Mouse (Mus musculus) hindbrain, embryonic 11.5 days (tissue): ENCODE measurements around the gene Vwa1. TPM values are rescaled to one million over a fixed set of nuclear protein-coding genes. Genes with fewer than 3 reads are reported as not detected.
"Not testable (repeated sequence)": the region's sequence is repeated elsewhere in the genome, so short reads cannot be mapped to it uniquely, and the experiment has no call there.

Source experiments
- ATAC-seq: fragments of 200-750 bp; cut with Nextera tagmentation; 2 replicates; pipeline ENCODE4 v1.8.0; 2017; ENCODE audit warnings: mild to moderate bottlenecking, moderate TSS enrichment, moderate library complexity; ENCODE audit not compliant: low FRiP score
- DNase-seq: peaks from one replicate; pipeline ENCODE4 v3.0.0-alpha.2; 2015; ENCODE audit warnings: low spot score
- H3K27ac ChIP-seq: fragments of 300-500 bp; sonication (generic); 2 replicates; pipeline ENCODE4 v1.5.1; 2014; ENCODE audit warnings: mild to moderate bottlenecking, low read depth, low read length
- H3K27me3 ChIP-seq: fragments of 300-500 bp; sonication (generic); 2 replicates; pipeline ENCODE4 v1.6.1; 2014; ENCODE audit warnings: mild to moderate bottlenecking, low read length, moderate library complexity, mixed read lengths; ENCODE audit not compliant: control insufficient read depth, insufficient read depth
- H3K36me3 ChIP-seq: fragments of 300-500 bp; sonication (generic); 2 replicates; pipeline ENCODE4 v1.6.1; 2014; ENCODE audit warnings: mild to moderate bottlenecking, low read length, moderate library complexity, mixed read lengths; ENCODE audit not compliant: control insufficient read depth, insufficient read depth
- H3K4me1 ChIP-seq: fragments of 300-500 bp; sonication (generic); replicated peaks from 2 replicates; pipeline ENCODE4 v1.6.1; 2014; ENCODE audit warnings: low read length, mixed read lengths; ENCODE audit not compliant: control insufficient read depth, insufficient read depth
- H3K4me2 ChIP-seq: fragments of 300-500 bp; sonication (generic); replicated peaks from 2 replicates; pipeline ENCODE4 v1.6.1; 2014; ENCODE audit warnings: mild to moderate bottlenecking, low read depth, low read length
- H3K4me3 ChIP-seq: fragments of 300-500 bp; sonication (generic); 2 replicates; pipeline ENCODE4 v1.5.1; 2014; ENCODE audit warnings: low read depth, low read length
- H3K9ac ChIP-seq: fragments of 300-500 bp; sonication (generic); 2 replicates; pipeline ENCODE4 v1.6.1; 2014; ENCODE audit warnings: low read depth, low read length
- H3K9me3 ChIP-seq: fragments of 300-500 bp; sonication (generic); 2 replicates; pipeline ENCODE4 v1.6.1; 2016; ENCODE audit warnings: low read length; ENCODE audit not compliant: control insufficient read depth
- WGBS: fragments of 180-500 bp; shearing (Covaris S2); extraction: QIAGEN DNeasy Blood & Tissue Kit; methylation state at CpG from one replicate; pipeline ENCODE4 v1.1.7; 2014; 5-methylcytosine and 5-hydroxymethylcytosine counted together
- polyA plus RNA-seq: library from polyadenylated mRNA; unstranded; fragments of >200 nt; fragmentation: Nextera tagmentation; extraction: Ambion mirVana; gene quantifications from 2 replicates; pipeline ENCODE4 v1.2.1, GENCODE M21; 2014

Vwa1 gene
- polyA plus RNA-seq, 1 experiment from 2014 or later, result 8.6 TPM

GRCm38 (mm10) chr4:155745136-155745535 is 29.4 kb downstream of the Vwa1 start:
- ATAC-seq (no peak), DNase-seq (no peak)
- WGBS, result 90% methylated on average over 5 of the region's 5 CpGs
- H3K36me3 ChIP-seq, result peaks cover 17% of the 10 kb centered on the region; the same call in 1 of the 2 replicates
- H3K4me1 ChIP-seq, result no peaks in the 10 kb centered on the region
- no peaks in the 10 kb centered on the region for H3K27me3 ChIP-seq
- H3K9ac ChIP-seq, result no peak overlapping the region
- no peak overlapping the region for H3K4me2 ChIP-seq
- H3K4me3 ChIP-seq, result no peak overlapping the region
- no peaks in the 10 kb centered on the region for H3K9me3 ChIP-seq
- H3K27ac ChIP-seq, result no peak overlapping the region

DNA sequence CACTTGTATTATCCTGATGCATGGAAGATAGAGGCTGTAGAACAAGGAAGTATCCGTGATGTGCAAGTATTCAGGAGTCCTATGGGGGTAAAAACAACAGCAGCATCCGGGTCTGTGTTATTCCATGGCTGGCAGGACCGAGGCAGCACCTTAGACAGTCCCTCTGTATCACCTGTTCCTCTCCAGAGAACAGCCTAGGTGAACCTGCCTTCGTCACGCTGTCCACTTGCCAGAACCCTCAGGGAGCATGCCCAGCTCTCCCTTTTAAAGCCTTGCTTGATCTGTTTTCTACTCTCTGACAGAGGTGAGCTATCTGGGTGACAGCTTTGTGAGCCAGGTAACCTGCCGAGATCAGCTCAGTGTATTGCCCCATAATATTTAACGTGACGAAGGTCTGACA is 30.0 kb downstream of the Vwa1 start:
- H3K4me2 ChIP-seq, result no peak overlapping the region
- H3K4me3 ChIP-seq, result no peak overlapping the region
- H3K9ac ChIP-seq, result no peak overlapping the region
- WGBS, result 93% methylated on average over 8 of the region's 8 CpGs
- H3K36me3 ChIP-seq, result peaks cover 17% of the 10 kb centered on the region; the same call in 1 of the 2 replicates
- no peak for ATAC-seq
- no peaks in the 10 kb centered on the region for H3K9me3 ChIP-seq
- H3K27me3 ChIP-seq, result no peaks in the 10 kb centered on the region
- no peak overlapping the region for H3K27ac ChIP-seq
- no peak for DNase-seq
- H3K4me1 ChIP-seq, result no peaks in the 10 kb centered on the region

GRCm38 (mm10) chr4:155742684-155743083 is 31.8 kb downstream of the Vwa1 start:
- Histone ChIP-seq H3K36me3 (peaks cover 6% of the 10 kb centered on the region; the same call in 1 of the 2 replicates), H3K4me2 (no peak overlapping the region), H3K4me1 (no peaks in the 10 kb centered on the region), H3K27me3 (no peaks in the 10 kb centered on the region), H3K4me3 (no peak overlapping the region), H3K9me3 (no peaks in the 10 kb centered on the region), H3K27ac (no peak overlapping the region), H3K9ac (no peak overlapping the region)
- DNase-seq, result no peak
- WGBS, result 93% methylated on average over 5 of the region's 5 CpGs
- ATAC-seq, result no peak

DNA sequence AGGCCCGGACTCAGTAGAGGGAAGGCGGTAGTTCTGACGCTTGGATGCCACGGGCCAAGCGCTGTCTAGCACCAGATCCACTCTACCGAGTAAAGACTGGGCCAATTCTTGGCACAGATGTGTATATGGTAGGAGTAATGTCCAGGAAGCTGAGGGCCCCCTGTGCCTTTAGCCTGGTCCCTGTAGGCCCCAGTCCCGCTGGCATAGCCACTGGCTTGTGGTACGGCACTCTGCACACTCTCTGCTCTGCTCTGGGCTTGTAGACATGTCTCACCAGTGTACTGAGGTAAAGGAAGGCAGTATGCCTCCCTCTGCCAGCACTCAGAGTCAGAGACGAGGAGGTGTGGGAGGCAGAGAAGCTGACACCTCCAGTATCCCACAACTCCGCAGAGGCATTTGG is 33.8 kb downstream of the Vwa1 start:
- ATAC-seq, H3K27ac ChIP-seq, H3K9me3 ChIP-seq, H3K4me2 ChIP-seq, H3K4me3 ChIP-seq, H3K9ac ChIP-seq, H3K36me3 ChIP-seq, DNase-seq, H3K4me1 ChIP-seq, H3K27me3 ChIP-seq: not testable (repeated sequence)
- 88% methylated on average over 10 of the region's 10 CpGs for WGBS

DNA sequence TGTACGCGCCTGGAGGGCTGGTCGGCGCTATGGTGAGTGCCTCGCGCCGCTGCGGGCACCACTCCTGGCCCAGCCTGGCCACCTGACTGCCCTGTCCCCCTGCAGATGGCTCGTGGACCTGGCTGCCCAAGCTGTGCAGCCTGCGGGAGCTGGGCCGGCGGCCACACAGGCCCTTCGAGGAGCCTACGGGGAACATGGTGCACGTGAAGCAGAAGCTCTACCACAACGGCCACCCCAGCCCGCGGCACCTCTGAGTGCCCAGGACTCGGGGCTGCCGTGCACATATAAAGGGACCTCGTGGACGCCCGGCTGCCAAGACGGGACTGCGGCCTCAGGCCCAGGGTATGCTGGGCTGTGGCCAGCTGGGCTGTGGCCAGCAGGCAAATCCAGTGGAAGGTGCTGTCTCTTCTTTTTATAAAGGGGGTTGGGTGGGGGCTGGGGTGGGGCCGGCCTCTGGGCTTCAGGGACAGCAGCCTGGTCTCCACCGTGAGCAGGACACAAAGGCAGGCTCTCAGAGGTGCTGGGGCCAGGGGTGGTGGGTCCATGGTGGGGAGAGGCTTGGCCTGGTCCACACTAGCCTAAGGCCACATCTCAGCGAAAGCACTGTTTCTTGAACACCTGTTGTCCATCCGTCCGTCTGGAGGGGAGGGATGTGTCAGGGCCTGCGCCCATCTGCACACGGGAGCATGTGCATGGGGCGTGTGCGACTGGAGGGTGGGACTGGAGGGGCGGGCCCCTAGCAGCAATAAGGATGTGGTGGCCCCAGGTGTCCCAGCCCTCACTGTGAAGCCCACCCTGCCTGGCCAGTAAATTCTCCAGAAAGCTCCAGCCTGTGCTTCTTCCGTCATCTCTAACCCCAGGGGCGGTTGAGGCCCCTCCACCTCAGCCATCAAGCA is 34.5 kb downstream of the Vwa1 start:
- H3K27me3 ChIP-seq, result no peaks in the 10 kb centered on the region
- H3K9me3 ChIP-seq, result no peaks in the 10 kb centered on the region
- no peak overlapping the region for H3K27ac ChIP-seq
- H3K4me2 ChIP-seq, result no peak overlapping the region
- peaks cover 7% of the 10 kb centered on the region; the same call in 1 of the 2 replicates for H3K4me1 ChIP-seq
- WGBS, result 82% methylated on average over 36 of the region's 37 CpGs
- H3K36me3 ChIP-seq, result 0 out of 2 replicates have a peak, but pooled peaks cover 3% of the 10 kb centered on the region
- ATAC-seq (no peak), DNase-seq (no peak)
- H3K4me3 ChIP-seq, result no peak overlapping the region
- H3K9ac ChIP-seq, result no peak overlapping the region

GRCm38 (mm10) chr4:155739152-155739551 is 35.3 kb downstream of the Vwa1 start:
- DNase-seq (no peak), ATAC-seq (no peak)
- no peaks in the 10 kb centered on the region for H3K9me3 ChIP-seq
- no peak overlapping the region for H3K4me2 ChIP-seq
- no peak overlapping the region for H3K27ac ChIP-seq
- H3K9ac ChIP-seq, result no peak overlapping the region
- H3K27me3 ChIP-seq, result no peaks in the 10 kb centered on the region
- no peak overlapping the region for H3K4me3 ChIP-seq
- peaks cover 7% of the 10 kb centered on the region; the same call in 1 of the 2 replicates for H3K4me1 ChIP-seq
- WGBS, result 91% methylated on average over 6 of the region's 6 CpGs
- H3K36me3 ChIP-seq, result 0 out of 2 replicates have a peak, but pooled peaks cover 3% of the 10 kb centered on the region

DNA sequence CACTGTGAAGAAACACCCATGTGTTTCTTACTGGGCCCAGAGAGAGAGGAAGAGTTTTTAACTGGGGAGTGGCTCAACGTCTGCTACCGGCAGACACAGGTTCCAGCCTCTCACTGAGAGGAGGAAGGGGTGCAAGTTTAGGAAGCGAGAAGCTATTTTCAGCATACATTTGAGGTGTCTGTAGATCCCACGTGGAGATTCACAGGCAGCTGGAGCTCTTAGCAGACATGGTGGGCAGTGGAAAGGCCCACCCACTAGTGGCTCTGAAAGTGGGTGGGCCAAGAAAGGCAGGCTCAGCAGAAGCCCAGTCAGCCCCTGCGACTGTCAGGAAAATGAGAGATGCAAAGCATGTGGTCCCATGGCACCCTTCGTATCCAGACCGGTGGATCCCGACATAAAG is 36.2 kb downstream of the Vwa1 start:
- Histone ChIP-seq H3K9ac (no peak overlapping the region), H3K27me3 (no peaks in the 10 kb centered on the region), H3K9me3 (no peaks in the 10 kb centered on the region), H3K4me3 (no peak overlapping the region), H3K36me3 (0 out of 2 replicates have a peak, but pooled peaks cover 3% of the 10 kb centered on the region), H3K4me1 (peaks cover 9% of the 10 kb centered on the region; the same call in 1 of the 2 replicates), H3K4me2 (no peak overlapping the region), H3K27ac (no peak overlapping the region)
- DNase-seq, result no peak
- no peak for ATAC-seq
- WGBS, result 69% methylated on average over 8 of the region's 8 CpGs

GRCm38 (mm10) chr4:155736421-155736820 is 38.1 kb downstream of the Vwa1 start:
- Histone ChIP-seq H3K9ac (no peak overlapping the region), H3K4me1 (peaks cover 9% of the 10 kb centered on the region; the same call in 1 of the 2 replicates), H3K4me2 (no peak overlapping the region), H3K27me3 (no peaks in the 10 kb centered on the region), H3K27ac (no peak overlapping the region), H3K36me3 (0 out of 2 replicates have a peak, but pooled peaks cover 5% of the 10 kb centered on the region), H3K9me3 (no peaks in the 10 kb centered on the region), H3K4me3 (no peak overlapping the region; the same call in 1 of the 2 replicates)
- ATAC-seq (no peak), DNase-seq (no peak)
- 95% methylated on average over 5 of the region's 5 CpGs for WGBS
